Mouse (Mus musculus): ENCODE measurements around the gene Asb5. TPM values are rescaled to one million over a fixed set of nuclear protein-coding genes. Genes with fewer than 3 reads are reported as not detected.

Asb5 gene
- polyA plus RNA-seq, 1 experiment from 2014 or later: 6.2 TPM

- peaks cover 42% of the 10 kb centered on the region for H3K36me3 ChIP-seq (ENCODE audit: control insufficient read depth, insufficient read depth, low read length)
- ATAC-seq (replicated peaks; ENCODE audit: low FRiP score, low TSS enrichment, low read depth): no peak
- no peak overlapping the region for H3K4me3 ChIP-seq (ENCODE audit: low read depth, low read length)
- no peaks in the 10 kb centered on the region for H3K4me1 ChIP-seq (replicated peaks; ENCODE audit: control insufficient read depth, insufficient read depth, low read length)
- H3K9ac ChIP-seq (ENCODE audit: low read length): no peak overlapping the region
- no peaks in the 10 kb centered on the region for H3K27me3 ChIP-seq (replicated peaks; ENCODE audit: control insufficient read depth, insufficient read depth, low read length)
- 71% methylated on average over 4 of the region's 4 CpGs for WGBS
- H3K27ac ChIP-seq (ENCODE audit: low read depth): no peak overlapping the region
- DNase-seq (ENCODE audit: low spot score): no peak
- H3K9me3 ChIP-seq (ENCODE audit: control insufficient read depth, low read length): no peaks in the 10 kb centered on the region
- H3K4me2 ChIP-seq (ENCODE audit: low read length): no peak overlapping the region
These were observed 8.9 kb upstream of the Asb5 start for GRCm38 (mm10) chr8:54520516-54520915.

DNA sequence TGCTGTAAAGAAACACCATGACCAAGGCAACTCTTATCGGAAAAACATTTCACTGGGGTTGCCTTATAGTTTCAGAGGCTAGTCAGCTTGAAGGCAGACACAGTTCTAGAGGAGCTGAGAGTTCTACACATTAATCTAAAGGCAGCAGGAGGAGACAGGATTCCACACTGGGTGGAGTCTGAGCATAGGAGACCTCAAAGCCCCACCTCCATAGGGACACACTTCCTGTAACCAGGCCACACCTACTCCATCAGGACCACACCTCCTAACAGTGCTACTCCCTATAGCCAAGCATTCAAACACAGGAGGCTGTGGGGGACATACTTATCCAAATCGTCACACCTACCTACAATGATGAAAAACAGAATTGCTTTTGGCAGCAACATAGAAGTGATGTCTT lies 3.8 kb upstream of the Asb5 start:
- WGBS: 86% methylated on average over 2 of the region's 2 CpGs
- no peaks in the 10 kb centered on the region for H3K27me3 ChIP-seq (replicated peaks; ENCODE audit: control insufficient read depth, insufficient read depth, low read length)
- H3K4me1 ChIP-seq (replicated peaks; ENCODE audit: control insufficient read depth, insufficient read depth, low read length): peaks cover 13% of the 10 kb centered on the region
- H3K27ac ChIP-seq (ENCODE audit: low read depth): no peak overlapping the region
- no peak overlapping the region for H3K4me3 ChIP-seq (ENCODE audit: low read depth, low read length)
- H3K4me2 ChIP-seq (ENCODE audit: low read length): no peak overlapping the region
- no peaks in the 10 kb centered on the region for H3K9me3 ChIP-seq (ENCODE audit: control insufficient read depth, low read length)
- peaks cover 45% of the 10 kb centered on the region for H3K36me3 ChIP-seq (ENCODE audit: control insufficient read depth, insufficient read depth, low read length)
- no peak for ATAC-seq (replicated peaks; ENCODE audit: low FRiP score, low TSS enrichment, low read depth)
- DNase-seq (ENCODE audit: low spot score): no peak
- H3K9ac ChIP-seq (ENCODE audit: low read length): no peak overlapping the region

GRCm38 (mm10) chr8:54526700-54527099 lies 2.7 kb upstream of the Asb5 start:
- no peaks in the 10 kb centered on the region for H3K27me3 ChIP-seq (replicated peaks; ENCODE audit: control insufficient read depth, insufficient read depth, low read length)
- H3K9ac ChIP-seq (ENCODE audit: low read length): no peak overlapping the region
- no peaks in the 10 kb centered on the region for H3K9me3 ChIP-seq (ENCODE audit: control insufficient read depth, low read length)
- H3K4me2 ChIP-seq (ENCODE audit: low read length): no peak overlapping the region
- ATAC-seq (replicated peaks; ENCODE audit: low FRiP score, low TSS enrichment, low read depth): no peak
- DNase-seq (ENCODE audit: low spot score): no peak
- no peak overlapping the region for H3K27ac ChIP-seq (ENCODE audit: low read depth)
- 95% methylated on average over 6 of the region's 6 CpGs for WGBS
- peaks cover 13% of the 10 kb centered on the region for H3K4me1 ChIP-seq (replicated peaks; ENCODE audit: control insufficient read depth, insufficient read depth, low read length)
- peaks cover 35% of the 10 kb centered on the region for H3K36me3 ChIP-seq (ENCODE audit: control insufficient read depth, insufficient read depth, low read length)
- H3K4me3 ChIP-seq (ENCODE audit: low read depth, low read length): no peak overlapping the region

- ATAC-seq (replicated peaks; ENCODE audit: low FRiP score, low TSS enrichment, low read depth): no peak
- Histone ChIP-seq H3K9ac (ENCODE audit: low read length) (peak overlapping the region; percentile 93), H3K4me1 (replicated peaks; ENCODE audit: control insufficient read depth, insufficient read depth, low read length) (peaks cover 13% of the 10 kb centered on the region), H3K4me3 (ENCODE audit: low read depth, low read length) (peak overlapping the region; percentile 94), H3K4me2 (ENCODE audit: low read length) (peak overlapping the region; percentile 69), H3K27me3 (replicated peaks; ENCODE audit: control insufficient read depth, insufficient read depth, low read length) (no peaks in the 10 kb centered on the region), H3K36me3 (ENCODE audit: control insufficient read depth, insufficient read depth, low read length) (peaks cover 17% of the 10 kb centered on the region), H3K27ac (ENCODE audit: low read depth) (no peak overlapping the region), H3K9me3 (ENCODE audit: control insufficient read depth, low read length) (no peaks in the 10 kb centered on the region)
- 27% methylated on average over 7 of the region's 7 CpGs for WGBS
- DNase-seq (ENCODE audit: low spot score): no peak
These were observed 809 bp upstream of the Asb5 start for GRCm38 (mm10) chr8:54528571-54528970.

GRCm38 (mm10) chr8:54535172-54535571 lies 5.8 kb downstream of the Asb5 start:
- WGBS: 92% methylated on average over 5 of the region's 5 CpGs
- no peaks in the 10 kb centered on the region for H3K36me3 ChIP-seq (ENCODE audit: control insufficient read depth, insufficient read depth, low read length)
- H3K9me3 ChIP-seq (ENCODE audit: control insufficient read depth, low read length): no peaks in the 10 kb centered on the region
- no peak overlapping the region for H3K27ac ChIP-seq (ENCODE audit: low read depth)
- no peak for DNase-seq (ENCODE audit: low spot score)
- no peak overlapping the region for H3K4me2 ChIP-seq (ENCODE audit: low read length)
- ATAC-seq (replicated peaks; ENCODE audit: low FRiP score, low TSS enrichment, low read depth): no peak
- H3K4me3 ChIP-seq (ENCODE audit: low read depth, low read length): no peak overlapping the region
- H3K4me1 ChIP-seq (replicated peaks; ENCODE audit: control insufficient read depth, insufficient read depth, low read length): no peaks in the 10 kb centered on the region
- H3K27me3 ChIP-seq (replicated peaks; ENCODE audit: control insufficient read depth, insufficient read depth, low read length): no peaks in the 10 kb centered on the region
- H3K9ac ChIP-seq (ENCODE audit: low read length): no peak overlapping the region

- no peaks in the 10 kb centered on the region for H3K9me3 ChIP-seq (ENCODE audit: control insufficient read depth, low read length)
- H3K36me3 ChIP-seq (ENCODE audit: control insufficient read depth, insufficient read depth, low read length): no peaks in the 10 kb centered on the region
- ATAC-seq (replicated peaks; ENCODE audit: low FRiP score, low TSS enrichment, low read depth): no peak
- H3K4me3 ChIP-seq (ENCODE audit: low read depth, low read length): no peak overlapping the region
- no peaks in the 10 kb centered on the region for H3K27me3 ChIP-seq (replicated peaks; ENCODE audit: control insufficient read depth, insufficient read depth, low read length)
- no peaks in the 10 kb centered on the region for H3K4me1 ChIP-seq (replicated peaks; ENCODE audit: control insufficient read depth, insufficient read depth, low read length)
- H3K4me2 ChIP-seq (ENCODE audit: low read length): no peak overlapping the region
- WGBS: 90% methylated on average over 3 of the region's 3 CpGs
- H3K27ac ChIP-seq (ENCODE audit: low read depth): no peak overlapping the region
- no peak overlapping the region for H3K9ac ChIP-seq (ENCODE audit: low read length)
- no peak for DNase-seq (ENCODE audit: low spot score)
These were observed 7.9 kb downstream of the Asb5 start for GRCm38 (mm10) chr8:54537285-54537684.

- Histone ChIP-seq H3K4me1 (replicated peaks; ENCODE audit: control insufficient read depth, insufficient read depth, low read length) (no peaks in the 10 kb centered on the region), H3K27me3 (replicated peaks; ENCODE audit: control insufficient read depth, insufficient read depth, low read length) (no peaks in the 10 kb centered on the region), H3K27ac (ENCODE audit: low read depth) (no peak overlapping the region), H3K36me3 (ENCODE audit: control insufficient read depth, insufficient read depth, low read length) (no peaks in the 10 kb centered on the region), H3K4me3 (ENCODE audit: low read depth, low read length) (no peak overlapping the region), H3K9me3 (ENCODE audit: control insufficient read depth, low read length) (no peaks in the 10 kb centered on the region), H3K9ac (ENCODE audit: low read length) (no peak overlapping the region), H3K4me2 (ENCODE audit: low read length) (no peak overlapping the region)
- no peak for ATAC-seq (replicated peaks; ENCODE audit: low FRiP score, low TSS enrichment, low read depth)
- DNase-seq (ENCODE audit: low spot score): no peak
- 79% methylated on average over 1 of the region's 1 CpGs for WGBS
These were observed 12.0 kb downstream of the Asb5 start for GRCm38 (mm10) chr8:54541331-54541730.

- no peak overlapping the region for H3K9ac ChIP-seq (ENCODE audit: low read length)
- no peaks in the 10 kb centered on the region for H3K27me3 ChIP-seq (replicated peaks; ENCODE audit: control insufficient read depth, insufficient read depth, low read length)
- 82% methylated on average over 6 of the region's 6 CpGs for WGBS
- no peak for DNase-seq (ENCODE audit: low spot score)
- no peak overlapping the region for H3K27ac ChIP-seq (ENCODE audit: low read depth)
- no peak overlapping the region for H3K4me2 ChIP-seq (ENCODE audit: low read length)
- H3K4me1 ChIP-seq (replicated peaks; ENCODE audit: control insufficient read depth, insufficient read depth, low read length): no peaks in the 10 kb centered on the region
- no peak for ATAC-seq (replicated peaks; ENCODE audit: low FRiP score, low TSS enrichment, low read depth)
- H3K9me3 ChIP-seq (ENCODE audit: control insufficient read depth, low read length): no peaks in the 10 kb centered on the region
- H3K36me3 ChIP-seq (ENCODE audit: control insufficient read depth, insufficient read depth, low read length): no peaks in the 10 kb centered on the region
- H3K4me3 ChIP-seq (ENCODE audit: low read depth, low read length): no peak overlapping the region
These were observed 19.0 kb downstream of the Asb5 start for GRCm38 (mm10) chr8:54548383-54548782.

- H3K4me1 ChIP-seq (replicated peaks; ENCODE audit: control insufficient read depth, insufficient read depth, low read length): no peaks in the 10 kb centered on the region
- no peak overlapping the region for H3K4me3 ChIP-seq (ENCODE audit: low read depth, low read length)
- no peak overlapping the region for H3K4me2 ChIP-seq (ENCODE audit: low read length)
- ATAC-seq (replicated peaks; ENCODE audit: low FRiP score, low TSS enrichment, low read depth) (no peak), DNase-seq (ENCODE audit: low spot score) (no peak)
- no peak overlapping the region for H3K27ac ChIP-seq (ENCODE audit: low read depth)
- no peak overlapping the region for H3K9ac ChIP-seq (ENCODE audit: low read length)
- H3K9me3 ChIP-seq (ENCODE audit: control insufficient read depth, low read length): no peaks in the 10 kb centered on the region
- 88% methylated on average over 12 of the region's 12 CpGs for WGBS
- H3K27me3 ChIP-seq (replicated peaks; ENCODE audit: control insufficient read depth, insufficient read depth, low read length): no peaks in the 10 kb centered on the region
- H3K36me3 ChIP-seq (ENCODE audit: control insufficient read depth, insufficient read depth, low read length): no peaks in the 10 kb centered on the region
These were observed 20.7 kb downstream of the Asb5 start for GRCm38 (mm10) chr8:54550026-54550574.

Data from intestine, embryonic 14.5 days (tissue).